Mouse (Mus musculus) MEL (cell line): ENCODE data around the gene Ell2. TPM values are rescaled to one million over a fixed set of nuclear protein-coding genes. Genes with fewer than 3 reads are reported as not detected.
A peak's percentile ranks its signal among the peaks of the same experiment; 100 is the strongest.

Experiments
- DNase-seq: peaks from one replicate; pipeline ENCODE4 v3.0.0; 2011; ENCODE audit warnings: low read depth, low spot score
- H3K27ac ChIP-seq: 2 replicates; pipeline ENCODE4 v1.5.1; 2012; ENCODE audit warnings: low read depth, mild to moderate bottlenecking, control low read depth, low read length, moderate library complexity; ENCODE audit not compliant: control insufficient read depth
- H3K27me3 ChIP-seq, 2 experiments: fragments of 150-350 bp in 1 of 2; sonication (generic) in 1 of 2; 2 replicates each; pipeline ENCODE4 v1.6.1; 2012; ENCODE audit warnings: low read length in 2 of 2, mild to moderate bottlenecking in 2 of 2, improper control_type of control experiment in 1 of 2, moderate library complexity in 1 of 2; ENCODE audit not compliant: insufficient read depth in 2 of 2, control insufficient read depth in 1 of 2
- H3K36me3 ChIP-seq, 2 experiments: 2 replicates each; pipeline ENCODE4 v1.6.1; 2012 to 2014; ENCODE audit warnings: low read length in 2 of 2, improper control_type of control experiment in 1 of 2, inconsistent platforms in 1 of 2, mild to moderate bottlenecking in 1 of 2; ENCODE audit not compliant: insufficient read depth in 2 of 2, control insufficient read depth in 1 of 2
- H3K4me1 ChIP-seq, 2 experiments: fragments of 150-350 bp in 1 of 2; sonication (generic) in 1 of 2; 2 replicates each; pipeline ENCODE4 v1.6.1; 2012; ENCODE audit warnings: low read length in 2 of 2, improper control_type of control experiment in 1 of 2, mild to moderate bottlenecking in 1 of 2; ENCODE audit not compliant: insufficient read depth in 2 of 2, control insufficient read depth in 1 of 2
- H3K4me3 ChIP-seq, 2 experiments: fragments of 150-350 bp in 1 of 2; sonication (generic) in 1 of 2; 2 replicates each; pipeline ENCODE4 v1.5.1; 2012; ENCODE audit warnings: low read depth in 2 of 2, low read length in 2 of 2, mild to moderate bottlenecking in 2 of 2, moderate library complexity in 2 of 2, control low read depth in 1 of 2, improper control_type of control experiment in 1 of 2; ENCODE audit not compliant: control insufficient read depth in 1 of 2, insufficient read depth in 1 of 2
- H3K79me2 ChIP-seq: 2 replicates; pipeline ENCODE4 v1.6.1; 2012; ENCODE audit warnings: mild to moderate bottlenecking, low read length, moderate library complexity; ENCODE audit not compliant: control insufficient read depth, poor library complexity, insufficient read depth
- H3K9ac ChIP-seq: 2 replicates; pipeline ENCODE4 v1.6.1; 2012; ENCODE audit warnings: low read depth, mild to moderate bottlenecking, control low read depth, low read length, moderate library complexity; ENCODE audit not compliant: control insufficient read depth, poor library complexity, severe bottlenecking
- H3K9me3 ChIP-seq: fragments of 150-350 bp; sonication (generic); replicated peaks from 2 replicates; pipeline ENCODE4 v1.6.1; 2012; ENCODE audit warnings: mild to moderate bottlenecking, low read length, improper control_type of control experiment, moderate library complexity; ENCODE audit not compliant: insufficient read depth
- CHD1 ChIP-seq: IDR thresholded peaks from 2 replicates; pipeline ENCODE4 v1.6.1; 2012; ENCODE audit warnings: low read depth, mild to moderate bottlenecking, inconsistent platforms, low read length, improper control_type of control experiment
- EP300 ChIP-seq, 2 experiments: IDR thresholded peaks; 2 replicates each; pipeline ENCODE4 v1.6.1; 2011; ENCODE audit warnings: improper control_type of control experiment in 2 of 2, low read length in 2 of 2, low read depth in 1 of 2, mild to moderate bottlenecking in 1 of 2
- GATA1 ChIP-seq: IDR thresholded peaks from 2 replicates; pipeline ENCODE4 v1.6.1; 2011; ENCODE audit warnings: low read depth, low read length, improper control_type of control experiment
- HCFC1 ChIP-seq: IDR thresholded peaks from 2 replicates; pipeline ENCODE4 v1.6.1; 2012; ENCODE audit warnings: low read depth, mild to moderate bottlenecking, inconsistent platforms, low read length, improper control_type of control experiment, moderate library complexity
- MAFK ChIP-seq: IDR thresholded peaks from 2 replicates; pipeline ENCODE4 v1.6.1; 2011; ENCODE audit warnings: low read depth, mild to moderate bottlenecking, low read length, improper control_type of control experiment, borderline replicate concordance
- POLR2AphosphoS2 ChIP-seq: IDR thresholded peaks from 2 replicates; pipeline ENCODE4 v1.6.1; 2011; ENCODE audit warnings: low read length, improper control_type of control experiment
- SMC3 ChIP-seq: IDR thresholded peaks from 2 replicates; pipeline ENCODE4 v1.6.1; 2011; ENCODE audit warnings: low read depth, low read length, improper control_type of control experiment
- TBP ChIP-seq: IDR thresholded peaks from 2 replicates; pipeline ENCODE4 v1.8.0; 2011; ENCODE audit warnings: low read depth, low read length, improper control_type of control experiment
- USF1 ChIP-seq: IDR thresholded peaks from 2 replicates; pipeline ENCODE4 v1.6.1; 2014; ENCODE audit warnings: low read depth, mild to moderate bottlenecking, inconsistent platforms, low read length, improper control_type of control experiment, moderate library complexity
- ZC3H11A ChIP-seq: IDR thresholded peaks from 2 replicates; pipeline ENCODE4 v1.6.1; 2012; ENCODE audit warnings: low read depth, mild to moderate bottlenecking, inconsistent platforms, low read length, improper control_type of control experiment
- ZKSCAN1 ChIP-seq: IDR thresholded peaks from 2 replicates; pipeline ENCODE4 v1.6.1; 2012; ENCODE audit warnings: low read depth, mild to moderate bottlenecking, inconsistent platforms, low read length, improper control_type of control experiment, moderate library complexity
- polyA plus RNA-seq, 2 experiments: library from polyadenylated mRNA; stranded (reverse) in 1 of 2; unstranded in 1 of 2; fragments of >175 nt in 1 of 2; fragments of >200 nt in 1 of 2; gene quantifications; 2 replicates each; pipeline versions ENCODE4 v1.2.1 to v1.2.4; 2012; ENCODE audit warnings: low replicate concordance in 2 of 2, low read depth in 1 of 2; ENCODE audit not compliant: insufficient read length in 2 of 2, insufficient read depth in 1 of 2, missing spikeins in 1 of 2
- total RNA-seq: library from RNA; depleted of rRNA; stranded (reverse); fragments of 300-350 nt; gene quantifications from 2 replicates; pipeline ENCODE4 v1.2.3, GENCODE M21; 2012

The Ell2 gene
- total and polyA plus RNA-seq, 3 experiments, result 25.0 to 77.1 (median 52.5) TPM

DNA sequence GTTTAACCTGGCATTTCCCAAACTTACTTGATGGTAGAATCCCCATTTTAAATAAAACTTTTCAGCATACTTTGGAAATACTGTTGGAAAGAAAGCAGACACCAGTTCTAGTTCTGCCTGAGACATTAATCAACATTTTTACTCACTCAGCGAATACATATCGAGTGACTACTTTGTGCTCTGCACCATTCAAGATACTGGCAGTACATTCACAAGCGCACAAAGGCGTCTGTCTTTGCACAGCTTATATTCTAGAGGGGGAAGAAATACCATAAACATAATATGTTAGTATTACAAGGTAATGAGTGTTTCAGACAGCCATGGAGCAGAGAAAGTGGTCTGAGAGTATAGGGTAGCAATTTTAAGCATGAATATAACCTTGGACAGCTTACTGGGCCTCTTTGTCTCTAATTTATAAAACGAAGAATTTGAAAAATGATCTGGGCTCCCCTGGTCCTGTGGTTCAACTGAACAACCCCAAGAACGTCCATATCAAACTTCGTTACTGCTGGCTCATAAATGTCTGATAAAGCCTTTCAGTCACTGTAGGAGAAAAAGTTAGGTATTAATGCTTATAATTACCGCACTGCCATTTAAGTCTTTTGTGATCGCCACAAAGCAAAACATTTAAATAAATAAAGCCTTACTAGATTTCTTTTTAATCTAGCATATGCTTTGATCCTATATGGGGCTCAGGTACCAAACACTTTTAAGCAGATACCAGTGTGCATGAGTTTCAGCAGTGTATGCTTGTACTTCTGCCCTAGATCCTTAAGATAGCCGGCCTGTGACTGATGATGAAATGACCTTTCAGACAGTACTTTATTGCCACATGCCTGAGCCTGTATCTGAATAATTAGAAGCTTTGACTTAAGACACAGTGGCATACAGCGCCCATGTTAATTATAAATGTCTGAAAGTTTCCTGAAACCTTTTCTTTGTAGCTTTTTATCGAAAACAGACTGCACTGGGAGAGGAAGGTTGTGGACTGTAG is 35.5 kb downstream of the Ell2 start (continued):
- no peak for TF ChIP-seq MAFK
- no peak for TF ChIP-seq ZKSCAN1
- TF ChIP-seq SMC3, result no peak
- peak; percentile 31; the same call in 1 of the 2 replicates for TF ChIP-seq TBP
- TF ChIP-seq, all 39 proteins: peak for 6

DNA sequence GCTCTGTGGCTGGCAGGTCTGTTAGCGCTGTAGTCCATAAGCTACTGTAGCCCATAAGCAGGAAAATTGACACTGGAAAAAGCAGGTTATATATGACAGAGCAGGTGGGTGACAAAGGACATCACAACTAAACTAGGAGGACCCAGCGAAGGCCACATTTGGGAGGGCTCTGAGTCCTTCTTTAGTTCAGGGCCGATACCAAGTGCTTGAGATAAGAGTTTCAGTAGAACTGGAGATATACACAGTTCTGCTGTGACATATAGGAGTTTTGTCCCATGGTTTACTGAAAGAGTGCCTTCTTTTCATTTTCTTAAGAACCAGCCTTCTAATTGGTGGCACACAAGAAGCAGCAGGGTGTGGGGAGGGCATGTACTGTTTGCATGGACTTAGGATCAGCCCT is 36.4 kb downstream of the Ell2 start:
- H3K4me3 ChIP-seq, result no peak overlapping the region; a peak in 1 of 4 replicates
- peaks cover 55 to 56% of the 10 kb centered on the region in 2 experiments for H3K4me1 ChIP-seq
- peak overlapping the region; percentile 47 for H3K9ac ChIP-seq
- H3K27me3 ChIP-seq, result no peaks in the 10 kb centered on the region
- H3K9me3 ChIP-seq, result no peaks in the 10 kb centered on the region
- peak; percentile 51 for DNase-seq
- H3K27ac ChIP-seq, result peak overlapping the region; percentile 76
- TF ChIP-seq HCFC1 (no peak), POLR2AphosphoS2 (no peak), USF1 (no peak), GATA1 (peak; percentile 71; the same call in 1 of the 2 replicates), EP300 (IDR thresholded peaks at IDR 0.05; ENCODE audit: low read depth in 1 of 2, low read length in 2 of 2) (no peak), CHD1 (no peak)
- H3K79me2 ChIP-seq, result peaks cover 10% of the 10 kb centered on the region
- H3K36me3 ChIP-seq, result peaks cover 0 to 92% of the 10 kb centered on the region in 2 experiments; a peak in 2 of 4 replicates

DNA sequence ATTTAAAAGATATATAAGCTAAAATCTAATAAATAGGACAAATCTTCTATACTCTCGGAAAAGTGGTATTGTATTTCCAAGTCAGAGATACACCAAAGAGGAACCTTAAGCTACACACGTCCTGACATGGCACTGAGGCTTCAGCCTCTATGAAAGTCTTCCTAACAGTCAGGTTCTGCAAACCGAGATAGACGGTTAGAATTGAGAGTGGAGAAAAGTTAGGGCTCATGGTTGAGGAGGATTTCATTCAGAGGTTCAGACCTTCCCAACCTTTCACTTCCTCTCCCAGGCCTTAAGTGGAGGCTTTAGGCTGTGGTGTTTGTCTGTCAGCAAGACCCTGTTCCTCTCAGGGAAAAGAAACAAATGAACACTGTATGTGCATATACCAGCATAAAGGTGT is 37.5 kb downstream of the Ell2 start:
- H3K27me3 ChIP-seq, result no peaks in the 10 kb centered on the region

More for the DNA sequence above, 37.5 kb downstream of the Ell2 start:
- peak overlapping the region; percentile 35 for H3K27ac ChIP-seq
- H3K4me1 ChIP-seq, result peaks cover 47 to 50% of the 10 kb centered on the region in 2 experiments
- DNase-seq, result peak; percentile 63
- H3K9me3 ChIP-seq, result no peaks in the 10 kb centered on the region
- H3K36me3 ChIP-seq, result peaks cover 0 to 86% of the 10 kb centered on the region in 2 experiments; a peak in 3 of 4 replicates
- TF ChIP-seq TBP (peak; percentile 73), ZC3H11A (no peak)
- no peak overlapping the region for H3K9ac ChIP-seq
- peaks cover 7% of the 10 kb centered on the region; the same call in 1 of the 2 replicates for H3K79me2 ChIP-seq
- H3K4me3 ChIP-seq, result no peak overlapping the region
